Mouse (Mus musculus) forelimb bud, embryonic 11.5 days (tissue): ENCODE measurements around the gene Sos1.

Experiments
- DNase-seq: peaks from one replicate; pipeline ENCODE4 v3.0.0-alpha.2; 2012; ENCODE audit warnings: low read depth, low spot score

The Sos1 gene

GRCm38 (mm10) chr17:80480031-80480854 lies at the start of gene Sos1:
Gene Sos1 (minus strand): TSS chr17:80480453.
- peak; percentile 94 for DNase-seq

- DNase-seq = no peak
Measured at GRCm38 (mm10) chr17:80523231-80523630, 43.0 kb upstream of the Sos1 start.

GRCm38 (mm10) chr17:80522229-80522556 lies 41.9 kb upstream of the Sos1 start:
- no peak for DNase-seq

GRCm38 (mm10) chr17:80521521-80522228 lies 41.4 kb upstream of the Sos1 start:
- no peak for DNase-seq

GRCm38 (mm10) chr17:80520537-80520936 lies 40.3 kb upstream of the Sos1 start:
- no peak for DNase-seq

- no peak for DNase-seq
Measured at GRCm38 (mm10) chr17:80518811-80519210, 38.6 kb upstream of the Sos1 start.

- no peak for DNase-seq
Measured at GRCm38 (mm10) chr17:80517244-80517643, 37.0 kb upstream of the Sos1 start.

- DNase-seq = no peak
Measured at GRCm38 (mm10) chr17:80515956-80516355, 35.7 kb upstream of the Sos1 start.

- no peak for DNase-seq
Measured at GRCm38 (mm10) chr17:80515513-80515912, 35.3 kb upstream of the Sos1 start.

GRCm38 (mm10) chr17:80513766-80514165 lies 33.5 kb upstream of the Sos1 start:
- no peak for DNase-seq

- DNase-seq = no peak
Measured at GRCm38 (mm10) chr17:80510459-80510855, 30.2 kb upstream of the Sos1 start.

GRCm38 (mm10) chr17:80509494-80510458 lies 29.5 kb upstream of the Sos1 start:
- no peak for DNase-seq

GRCm38 (mm10) chr17:80505766-80506165 lies 25.5 kb upstream of the Sos1 start:
- no peak for DNase-seq

- no peak for DNase-seq
Measured at GRCm38 (mm10) chr17:80505342-80505741, 25.1 kb upstream of the Sos1 start.

- no peak for DNase-seq
Measured at GRCm38 (mm10) chr17:80501805-80502172, 21.5 kb upstream of the Sos1 start.

GRCm38 (mm10) chr17:80501037-80501804 lies 21.0 kb upstream of the Sos1 start:
- no peak for DNase-seq

GRCm38 (mm10) chr17:80500025-80500424 lies 19.8 kb upstream of the Sos1 start:
- no peak for DNase-seq

GRCm38 (mm10) chr17:80498600-80499268 lies 18.5 kb upstream of the Sos1 start:
- no peak for DNase-seq

- no peak for DNase-seq
Measured at GRCm38 (mm10) chr17:80497183-80497601, 16.9 kb upstream of the Sos1 start.

GRCm38 (mm10) chr17:80496607-80497170 lies 16.4 kb upstream of the Sos1 start:
- DNase-seq = no peak
